In genomic region chr1:190163471-190163870, GRCm38 (mm10) we compare ENCODE assay signal across 21 mouse cellular contexts. TPM values are rescaled to one million over a fixed set of nuclear protein-coding genes. Genes with fewer than 3 reads are reported as not detected.
DNase-seq lines count a peak whose midpoint lies in the region; ATAC-seq and TF ChIP-seq lines count a peak whose summit lies in the region.
"Had no signal": no experiment of that assay in that cellular context is flagged by ENCODE, and none has a peak within 500 bp of the region (broad histone marks: within the 10 kb centered on the region; RNA-seq: fewer than 3 reads in every experiment).

No protein-coding gene starts in this region.

- intact Hi-C loops in left cerebral cortex, postnatal 10 days (cut with DNase I), result no loop called here

- H3K36me3 ChIP-seq in liver, adult 2 months (ENCODE audit: control insufficient read depth, insufficient read depth, low read length), result peaks cover 49% of the 10 kb centered on the region
- H3K36me3 ChIP-seq in liver, embryonic 12.5 days, result peaks cover 14% of the 10 kb centered on the region

- no peak overlapping the region for H3K9ac ChIP-seq in liver, adult 2 months (ENCODE audit: low read depth, low read length)
- no peak overlapping the region for H3K9ac ChIP-seq in liver, embryonic 12.5 days
- H3K9ac ChIP-seq: forebrain, embryonic 13.5 days; hindbrain, embryonic 12.5 days had no signal

- H3K4me3 ChIP-seq in cerebellum, adult 2 months (replicated peaks; ENCODE audit: insufficient read depth, low read depth, low read length), result no peak overlapping the region
- no peak overlapping the region for H3K4me3 ChIP-seq in liver, adult 2 months (ENCODE audit: insufficient read depth, low read depth, low read length)
- H3K4me3 ChIP-seq in liver, embryonic 12.5 days, result no peak overlapping the region
- H3K4me3 ChIP-seq: embryonic facial prominence, embryonic 10.5 days; forebrain, embryonic 13.5 days; gastrocnemius, adult 2 months; hindbrain, embryonic 12.5 days had no signal

- H3K79me2 ChIP-seq in liver, adult 2 months (ENCODE audit: control insufficient read depth, insufficient read depth, low read length), result peaks cover 23% of the 10 kb centered on the region; the same call in 1 of the 2 replicates

- no peak overlapping the region for H3K4me2 ChIP-seq in liver, embryonic 12.5 days
- H3K4me2 ChIP-seq: forebrain, embryonic 13.5 days; hindbrain, embryonic 12.5 days had no signal

- whole genome bisulfite sequencing in cerebellum, adult 2 months, result 16% methylated on average over 6 of the region's 6 CpGs
- WGBS in liver, adult 2 months, result 19% methylated on average over 6 of the region's 6 CpGs
- WGBS in liver, embryonic 12.5 days (ENCODE audit: insufficient replicate concordance), result 70% methylated on average over 6 of the region's 6 CpGs

- no peak for ATAC-seq in liver, embryonic 12.5 days
- ATAC-seq: activated CD4-positive, CD25-positive, alpha-beta regulatory T cell, adult 4 months; forebrain, embryonic 13.5 days; hindbrain, embryonic 16.5 days; inflammation-experienced regulatory T-cells, adult 6 months; intestine, postnatal 0 days; Patski had no signal

- H3K27ac ChIP-seq in cerebellum, adult 2 months (ENCODE audit: insufficient read depth, low read length), result no peak overlapping the region
- H3K27ac ChIP-seq in liver, adult 2 months (replicated peaks; ENCODE audit: insufficient read depth, low read depth, low read length), result no peak overlapping the region
- H3K27ac ChIP-seq in liver, embryonic 12.5 days, result no peak overlapping the region
- H3K27ac ChIP-seq: embryonic facial prominence, embryonic 10.5 days; forebrain, embryonic 13.5 days; gastrocnemius, adult 2 months; hindbrain, embryonic 12.5 days had no signal

- peak; percentile 41 to 65 for DNase-seq in cerebellum, adult 2 months
- DNase-seq in cerebellum, adult 8-10 months, result no peak
- DNase-seq in liver, adult 2 months (ENCODE audit: extremely low read depth, low read depth, low spot score), result peak; percentile 74
- DNase-seq in cerebellum, postnatal 10 days, result peak; percentile 65 to 68
- no peak for DNase-seq in left cerebral cortex, postnatal 10 days (ENCODE audit: extremely low spot score in 1 of 2, low spot score in 2 of 2)
- DNase-seq: adrenal gland, adult 2 months; adrenal gland, postnatal 25 days; gastrocnemius, adult 2 months; gastrocnemius, postnatal 25 days; heart, postnatal 10 days; heart, postnatal 4 days had no signal

- no peak for TF ChIP-seq POLR2A in cerebellum, adult 2 months (IDR thresholded peaks at IDR 0.05; ENCODE audit: borderline replicate concordance, insufficient read depth, low read length)
- no peak for TF ChIP-seq POLR2A in liver, adult 2 months (IDR thresholded peaks at IDR 0.05; ENCODE audit: extremely low read depth, insufficient read depth, low read length)

- H3K27me3 ChIP-seq in cerebellum, adult 2 months (ENCODE audit: control insufficient read depth, insufficient read depth, low read length), result no peaks in the 10 kb centered on the region
- no peaks in the 10 kb centered on the region for H3K27me3 ChIP-seq in liver, adult 2 months (ENCODE audit: control insufficient read depth, insufficient read depth, low read length)
- H3K27me3 ChIP-seq in liver, embryonic 12.5 days (replicated peaks), result peaks cover 21% of the 10 kb centered on the region

- peaks cover 21% of the 10 kb centered on the region for H3K4me1 ChIP-seq in cerebellum, adult 2 months (ENCODE audit: control insufficient read depth, insufficient read depth, low read length)
- H3K4me1 ChIP-seq in liver, adult 2 months (ENCODE audit: control insufficient read depth, insufficient read depth, low read length), result peaks cover 19% of the 10 kb centered on the region
- peaks cover 6% of the 10 kb centered on the region for H3K4me1 ChIP-seq in liver, embryonic 12.5 days

- H3K9me3 ChIP-seq in liver, embryonic 12.5 days (replicated peaks), result no peaks in the 10 kb centered on the region
- H3K9me3 ChIP-seq: embryonic facial prominence, embryonic 10.5 days; forebrain, embryonic 13.5 days; hindbrain, embryonic 12.5 days had no signal

- no peak for TF ChIP-seq CTCF in cerebellum, adult 2 months (IDR thresholded peaks at IDR 0.05; ENCODE audit: borderline replicate concordance, insufficient read depth, low read depth, low read length)
- TF ChIP-seq CTCF in liver, adult 2 months (IDR thresholded peaks at IDR 0.05; ENCODE audit: low read depth, low read length), result no peak

RNA-seq across cellular contexts. Expression of gene Prox1, which starts 7.0 kb away (rescaled TPM):
- polyA plus RNA-seq in cerebellum, adult 2 months (2012; rRNA removed), result 13.7 and 14.7 TPM in 2 replicates
- 20.1 and 27.1 TPM in 2 replicates for total RNA-seq in liver, adult 2 months (2014; rRNA removed)
- 22.2 and 23.0 TPM in 2 replicates for polyA plus RNA-seq in liver, adult 2 months (2012; rRNA removed)
- 7.6 TPM in 2 replicates for polyA plus RNA-seq in liver, embryonic 12.5 days (2016; fragmentation: Nextera tagmentation; extraction: Ambion mirVana)
- total RNA-seq in left cerebral cortex, postnatal 10 days (2021), result 1 to 10 TPM; 7.9 to 8.3 TPM
- total RNA-seq: granulocyte monocyte progenitor cell, adult 5-6 weeks had no signal

Comparison
In these comparisons a context has a peak if more than half of its experiments do, and no peak if none do; other contexts are left out.
1. DNase-seq: peak in cerebellum, adult 2 months (2 of 2), liver, adult 2 months (single experiment) and cerebellum, postnatal 10 days (2 of 2); none in cerebellum, adult 8-10 months (single experiment) and left cerebral cortex, postnatal 10 days (0 of 2).